Mouse (Mus musculus): ENCODE measurements at regions not wholly inside any gene's neighbourhood (a gene's known extent, or its start where the extent isn't known, plus 50 kb on each side); places are given as distances from the start of the nearest gene placed in this dataset.

- no peak for TF ChIP-seq CTCF (IDR thresholded peaks at IDR 0.05; ENCODE audit: low read depth)
- peak; percentile 78 for TF ChIP-seq EP300 (optimal IDR thresholded peaks at IDR 0.05)
Measured at GRCm38 (mm10) chr1:184126909-184127308, 92.8 kb upstream of the 1700056E22Rik start.
